Mouse (Mus musculus) intestine, postnatal 0 days (tissue): Measurements from ENCODE around the gene Gcm2. TPM values are rescaled to one million over a fixed set of nuclear protein-coding genes. Genes with fewer than 3 reads are reported as not detected.

Experiments used
- ATAC-seq: fragments of 200-750 bp; cut with Nextera tagmentation; 2 replicates; pipeline ENCODE4 v1.8.0; 2017; ENCODE audit warnings: mild to moderate bottlenecking, moderate TSS enrichment, moderate library complexity
- H3K27ac ChIP-seq: fragments of 300-500 bp; sonication (generic); 2 replicates; pipeline ENCODE4 v1.5.1; 2014; ENCODE audit warnings: mild to moderate bottlenecking, low read depth, low read length, moderate library complexity
- H3K27me3 ChIP-seq: fragments of 300-500 bp; sonication (generic); replicated peaks from 2 replicates; pipeline ENCODE4 v1.6.1; 2014; ENCODE audit warnings: low read length, mixed read lengths; ENCODE audit not compliant: control insufficient read depth, insufficient read depth
- H3K36me3 ChIP-seq: fragments of 300-500 bp; sonication (generic); 2 replicates; pipeline ENCODE4 v1.6.1; 2014; ENCODE audit warnings: mild to moderate bottlenecking, moderate library complexity; ENCODE audit not compliant: control insufficient read depth, insufficient read depth
- H3K4me1 ChIP-seq: fragments of 300-500 bp; sonication (generic); replicated peaks from 2 replicates; pipeline ENCODE4 v1.6.1; 2014; ENCODE audit warnings: antibody characterized with exemption, low read length, mixed read lengths; ENCODE audit not compliant: control insufficient read depth, insufficient read depth
- H3K4me2 ChIP-seq: fragments of 300-500 bp; sonication (generic); replicated peaks from 2 replicates; pipeline ENCODE4 v1.6.1; 2014; ENCODE audit warnings: low read depth, mild to moderate bottlenecking, moderate library complexity
- H3K4me3 ChIP-seq: fragments of 300-500 bp; sonication (generic); 2 replicates; pipeline ENCODE4 v1.5.1; 2014; ENCODE audit warnings: low read depth, low read length
- H3K9ac ChIP-seq: fragments of 300-500 bp; sonication (generic); 2 replicates; pipeline ENCODE4 v1.6.1; 2014; ENCODE audit warnings: mild to moderate bottlenecking, low read depth, low read length
- H3K9me3 ChIP-seq: fragments of 300-500 bp; sonication (generic); 2 replicates; pipeline ENCODE4 v1.6.1; 2016; ENCODE audit warnings: mixed run types; ENCODE audit not compliant: control insufficient read depth
- CTCF ChIP-seq: sonication (generic); IDR thresholded peaks from 2 replicates; pipeline ENCODE4 v1.5.1; 2016; ENCODE audit warnings: low read depth, mild to moderate bottlenecking, control low read depth, antibody characterized with exemption, moderate library complexity
- WGBS: fragments of 180-500 bp; shearing (Covaris S2); extraction: QIAGEN DNeasy Blood & Tissue Kit; methylation state at CpG from one replicate; pipeline ENCODE4 v1.1.7; 2014; 5-methylcytosine and 5-hydroxymethylcytosine counted together
- polyA plus RNA-seq: library from polyadenylated mRNA; unstranded; fragments of >200 nt; fragmentation: Nextera tagmentation; extraction: Ambion mirVana; gene quantifications from 2 replicates; pipeline ENCODE4 v1.2.1, GENCODE M21; 2015

Gene Gcm2
- polyA plus RNA-seq, 1 experiment from 2014 or later: not detected

DNA sequence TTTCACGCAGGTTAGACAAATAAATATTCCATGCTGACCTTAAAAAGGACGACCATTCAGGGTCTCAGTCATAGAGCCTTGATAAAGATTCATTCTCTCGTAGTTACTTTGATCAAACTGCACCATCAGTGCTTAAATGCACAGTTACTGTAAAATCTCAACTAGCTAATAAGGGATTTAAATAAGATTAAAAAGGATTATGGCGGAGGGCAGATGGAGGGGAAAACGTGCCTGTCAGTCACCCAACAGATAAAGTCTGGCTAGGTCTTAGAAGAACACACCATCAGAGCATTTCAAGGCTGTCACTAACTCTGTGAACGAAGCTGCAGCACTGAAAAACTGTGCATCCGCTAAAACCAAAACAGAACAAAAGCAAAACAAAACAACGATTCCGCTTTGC, 32.9 kb downstream of the Gcm2 start:
- no peaks in the 10 kb centered on the region for H3K36me3 ChIP-seq
- no peak for TF ChIP-seq CTCF
- H3K4me3 ChIP-seq: no peak overlapping the region
- H3K4me1 ChIP-seq: no peaks in the 10 kb centered on the region
- H3K4me2 ChIP-seq: no peak overlapping the region
- H3K9ac ChIP-seq: no peak overlapping the region
- no peak for ATAC-seq
- H3K27ac ChIP-seq: no peak overlapping the region
- H3K9me3 ChIP-seq: no peaks in the 10 kb centered on the region
- peaks cover 19% of the 10 kb centered on the region for H3K27me3 ChIP-seq
- WGBS: 59% methylated on average over 9 of the region's 9 CpGs

DNA sequence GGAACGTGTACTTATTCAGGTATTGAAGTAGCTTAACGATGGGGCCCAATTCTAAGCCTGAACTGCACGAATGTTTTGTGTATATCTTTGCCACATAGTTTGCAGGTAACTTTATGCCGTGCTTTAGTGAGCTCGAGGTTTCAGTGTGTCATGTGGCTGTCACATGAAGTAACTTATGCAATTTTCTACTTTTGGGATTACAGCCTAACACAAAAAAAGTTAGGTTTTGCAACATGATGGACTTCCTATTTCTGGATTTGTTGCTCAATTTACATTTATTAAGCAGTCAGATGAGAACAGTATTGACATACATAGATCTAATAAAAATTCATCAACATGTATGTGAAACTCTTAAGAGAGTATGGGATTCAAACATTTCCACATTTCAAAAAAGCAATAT, 37.0 kb downstream of the Gcm2 start:
- WGBS: 69% methylated on average over 5 of the region's 5 CpGs
- H3K4me3 ChIP-seq: no peak overlapping the region
- H3K27me3 ChIP-seq: peaks cover 18% of the 10 kb centered on the region
- no peak overlapping the region for H3K4me2 ChIP-seq
- ATAC-seq: no peak
- no peak for TF ChIP-seq CTCF
- no peaks in the 10 kb centered on the region for H3K9me3 ChIP-seq
- H3K9ac ChIP-seq: no peak overlapping the region
- no peaks in the 10 kb centered on the region for H3K4me1 ChIP-seq
- H3K36me3 ChIP-seq: no peaks in the 10 kb centered on the region
- no peak overlapping the region for H3K27ac ChIP-seq

DNA sequence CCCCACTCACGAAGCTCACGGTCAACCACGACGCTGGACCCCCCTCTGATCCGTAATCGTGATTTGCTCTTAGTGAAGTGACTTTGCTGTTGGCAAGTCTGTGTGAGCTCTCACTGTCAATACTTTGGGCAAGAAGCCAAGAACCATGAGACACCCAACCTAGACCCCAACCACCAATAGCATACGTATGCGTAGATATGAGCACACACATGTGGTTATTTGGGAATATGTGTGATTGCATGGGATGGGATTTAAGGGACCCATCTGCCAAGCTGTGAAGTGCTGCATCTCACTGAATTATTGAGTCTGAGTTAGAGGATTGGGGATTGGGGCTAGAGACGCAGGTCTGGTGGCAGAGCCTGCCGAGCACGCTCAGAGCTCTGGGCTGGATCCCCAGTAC, 39.2 kb downstream of the Gcm2 start:
- Histone ChIP-seq H3K4me3 (no peak overlapping the region), H3K9ac (no peak overlapping the region), H3K9me3 (no peaks in the 10 kb centered on the region), H3K36me3 (no peaks in the 10 kb centered on the region), H3K27ac (no peak overlapping the region), H3K27me3 (no peaks in the 10 kb centered on the region), H3K4me2 (no peak overlapping the region), H3K4me1 (no peaks in the 10 kb centered on the region)
- 89% methylated on average over 11 of the region's 11 CpGs for WGBS
- no peak for TF ChIP-seq CTCF
- no peak for ATAC-seq

DNA sequence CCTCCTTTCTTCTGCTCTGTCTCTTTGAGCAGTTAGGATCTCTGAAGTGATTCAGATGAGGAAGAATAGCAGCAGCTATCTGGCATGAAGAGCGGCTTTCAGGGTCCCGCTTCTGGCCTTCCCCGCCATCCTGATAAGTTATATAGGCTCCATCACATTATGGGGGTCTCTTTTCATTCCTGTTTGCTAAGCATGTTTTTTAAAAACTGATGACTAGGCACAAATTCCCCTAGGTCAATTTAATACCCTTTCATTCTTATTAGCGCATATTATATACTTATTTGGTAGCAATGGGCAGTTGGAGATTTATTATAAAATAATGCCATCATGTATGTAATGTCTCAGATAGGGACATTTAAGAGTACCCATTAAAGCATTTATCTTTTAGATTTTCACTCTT, 43.2 kb downstream of the Gcm2 start:
- Histone ChIP-seq H3K4me3 (no peak overlapping the region), H3K9ac (no peak overlapping the region), H3K4me1 (no peaks in the 10 kb centered on the region), H3K27ac (no peak overlapping the region), H3K4me2 (no peak overlapping the region), H3K36me3 (no peaks in the 10 kb centered on the region), H3K9me3 (no peaks in the 10 kb centered on the region), H3K27me3 (no peaks in the 10 kb centered on the region)
- ATAC-seq: no peak
- WGBS: 92% methylated on average over 4 of the region's 4 CpGs
- no peak for TF ChIP-seq CTCF

DNA sequence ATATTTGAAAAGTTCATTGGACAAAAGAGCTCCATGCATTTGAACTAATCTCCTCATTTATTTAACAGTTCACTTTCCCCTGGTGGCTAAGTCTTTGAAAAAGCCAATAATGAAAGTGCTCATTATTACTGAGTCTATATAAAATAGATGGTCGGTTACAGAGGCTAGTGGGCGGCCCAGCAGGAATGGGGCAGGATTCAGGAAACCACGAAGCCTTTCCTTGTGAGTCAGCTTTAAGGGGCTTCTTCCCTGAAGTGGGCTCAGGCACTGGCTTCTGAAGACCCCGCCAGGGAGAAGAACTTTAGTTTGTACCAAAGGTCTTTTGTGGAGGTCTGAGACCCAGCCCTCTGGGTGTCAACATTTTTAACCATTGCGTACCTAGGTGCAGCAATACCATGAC, 58.9 kb downstream of the Gcm2 start:
- H3K9ac ChIP-seq: no peak overlapping the region
- WGBS: 77% methylated on average over 5 of the region's 5 CpGs
- no peaks in the 10 kb centered on the region for H3K36me3 ChIP-seq
- no peak overlapping the region for H3K4me3 ChIP-seq
- no peak overlapping the region for H3K4me2 ChIP-seq
- H3K4me1 ChIP-seq: no peaks in the 10 kb centered on the region
- no peaks in the 10 kb centered on the region for H3K27me3 ChIP-seq
- no peak overlapping the region for H3K27ac ChIP-seq
- TF ChIP-seq CTCF: no peak
- no peak for ATAC-seq
- H3K9me3 ChIP-seq: no peaks in the 10 kb centered on the region

Other genes starting within 250 kb of the Gcm2 start
- 59.2 and 61.7 TPM in 2 replicates for gene Pak1ip1, start 110.0 kb downstream of the Gcm2 start, polyA plus RNA-seq
- gene Tmem14c, start 94.7 kb downstream of the Gcm2 start, polyA plus RNA-seq: 337 and 344 TPM in 2 replicates
- gene Mak, start 31.3 kb downstream of the Gcm2 start, polyA plus RNA-seq: 0.07 and 0.10 TPM in 2 replicates
- 0.05 TPM in 1 of 2 replicates, not detected in the other for gene Sycp2l, start 3.3 kb upstream of the Gcm2 start, polyA plus RNA-seq
- gene Elovl2, start 109.4 kb upstream of the Gcm2 start, polyA plus RNA-seq: 5.6 and 6.5 TPM in 2 replicates
- 4.8 and 5.3 TPM in 2 replicates for gene Smim13, start 138.8 kb upstream of the Gcm2 start, polyA plus RNA-seq
- gene Gm17364, start 162.9 kb upstream of the Gcm2 start, polyA plus RNA-seq: not detected in 2 replicates